12 mouse cellular contexts compared by ENCODE assay signal in the genomic region with DNA sequence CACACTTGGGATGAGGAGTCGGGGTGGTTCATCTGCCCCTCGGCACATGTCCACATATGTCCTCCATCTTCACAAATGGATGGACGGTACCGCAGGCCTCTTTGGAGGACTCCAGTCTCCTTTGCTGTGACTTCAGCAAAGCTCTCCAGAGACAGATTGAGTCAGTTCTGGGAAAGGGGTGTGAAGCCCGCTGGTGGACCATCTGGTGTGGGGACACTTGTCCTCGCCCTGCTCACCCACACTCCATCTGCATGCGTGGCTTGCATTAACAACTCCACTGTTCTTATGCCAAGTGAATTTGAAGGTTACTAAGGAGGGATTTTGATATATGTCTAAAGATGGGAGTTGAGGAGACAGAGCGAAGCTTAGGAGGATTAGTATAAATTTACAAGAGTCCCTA. TPM values are rescaled to one million over a fixed set of nuclear protein-coding genes. Genes with fewer than 3 reads are reported as not detected.
A peak's percentile ranks its signal among the peaks of the same experiment; 100 is the strongest.
DNase-seq lines count a peak whose midpoint lies in the region; ATAC-seq and TF ChIP-seq lines count a peak whose summit lies in the region.
"Had no signal": no experiment of that assay in that cellular context is flagged by ENCODE, and none has a peak within 500 bp of the region (broad histone marks: within the 10 kb centered on the region; RNA-seq: fewer than 3 reads in every experiment).

No protein-coding gene starts in this region.

- no peaks in the 10 kb centered on the region for H3K4me1 ChIP-seq in hindbrain, postnatal 0 days (ENCODE audit: insufficient read depth, low read length)
- no peaks in the 10 kb centered on the region for H3K4me1 ChIP-seq in hindbrain, embryonic 10.5 days (replicated peaks)

- H3K27me3 ChIP-seq in hindbrain, postnatal 0 days (ENCODE audit: insufficient read depth, low read length), result no peaks in the 10 kb centered on the region
- H3K27me3 ChIP-seq in hindbrain, embryonic 10.5 days (ENCODE audit: insufficient read depth, poor library complexity, severe bottlenecking), result 0 out of 2 replicates have a peak, but pooled peaks cover 3% of the 10 kb centered on the region

- H3K9ac ChIP-seq in hindbrain, postnatal 0 days (replicated peaks; ENCODE audit: low read length), result no peak overlapping the region
- H3K9ac ChIP-seq: liver, postnatal 0 days had no signal

- no peak overlapping the region for H3K4me2 ChIP-seq in hindbrain, postnatal 0 days (ENCODE audit: low read depth, low read length)

- H3K4me3 ChIP-seq in hindbrain, postnatal 0 days (ENCODE audit: low read length), result no peak overlapping the region
- H3K4me3 ChIP-seq in hindbrain, embryonic 10.5 days, result no peak overlapping the region

- ATAC-seq in hindbrain, postnatal 0 days, result no peak
- ATAC-seq: liver, postnatal 0 days had no signal

- no peak for TF ChIP-seq CTCF in hindbrain, postnatal 0 days (IDR thresholded peaks at IDR 0.05; ENCODE audit: low read depth)

- 80% methylated on average over 8 of the region's 8 CpGs for WGBS in hindbrain, postnatal 0 days
- WGBS in hindbrain, embryonic 10.5 days, result 90% methylated on average over 8 of the region's 8 CpGs

- intact Hi-C loops in left cerebral cortex, postnatal 10 days (cut with DNase I), result no loop called here
- intact Hi-C loops in heart, postnatal 36 days (cut with DNase I), result no loop called here

- H3K9me3 ChIP-seq in hindbrain, postnatal 0 days (ENCODE audit: low read length), result no peaks in the 10 kb centered on the region
- no peaks in the 10 kb centered on the region for H3K9me3 ChIP-seq in hindbrain, embryonic 10.5 days

- peak; percentile 35 for DNase-seq in hindbrain, postnatal 0 days (ENCODE audit: low spot score)
- no peak for DNase-seq in hindbrain, embryonic 10.5 days (ENCODE audit: low spot score)
- DNase-seq in layer of hippocampus, adult 18-20 months (ENCODE audit: low spot score in 2 of 2), result peak; percentile 82 to 90
- DNase-seq in left cerebral cortex, postnatal 10 days (ENCODE audit: extremely low spot score in 1 of 2, low spot score in 2 of 2), result peak; percentile 43 to 55
- no peak for DNase-seq in embryo, embryonic 9.5 days (ENCODE audit: extremely low spot score)
- no peak for DNase-seq in urinary bladder, postnatal 4 days (ENCODE audit: low spot score in 2 of 2)
- no peak for DNase-seq in heart, postnatal 36 days
- no peak for DNase-seq in retina, embryonic 14.5 days (ENCODE audit: low spot score)
- DNase-seq: adrenal gland, adult 2 months; gastrocnemius, postnatal 25 days; liver, postnatal 0 days; thymus, postnatal 14 days had no signal

- H3K27ac ChIP-seq in hindbrain, postnatal 0 days, result no peak overlapping the region
- H3K27ac ChIP-seq in hindbrain, embryonic 10.5 days, result no peak overlapping the region

- H3K36me3 ChIP-seq in hindbrain, postnatal 0 days (ENCODE audit: insufficient read depth, low read length), result no peaks in the 10 kb centered on the region
- H3K36me3 ChIP-seq in hindbrain, embryonic 10.5 days, result no peaks in the 10 kb centered on the region

RNA-seq across cellular contexts. Expression of gene Smoc2, which starts 31.4 kb away (rescaled TPM):
- 5.9 and 10.4 TPM in 2 replicates for total RNA-seq in hindbrain, postnatal 0 days (2014; rRNA removed)
- polyA plus RNA-seq in hindbrain, postnatal 0 days (2015; fragmentation: Nextera tagmentation; extraction: Ambion mirVana), result 6.3 and 8.6 TPM in 2 replicates
- 3.6 and 7.9 TPM in 2 replicates for polyA plus RNA-seq in hindbrain, embryonic 10.5 days (2016; fragmentation: Nextera tagmentation; extraction: Ambion mirVana)
- total RNA-seq in layer of hippocampus, adult 18-20 months (2021), result 10 to 100 TPM; 30.2 to 31.2 TPM
- 1 to 10 TPM; 5.2 to 5.8 TPM for total RNA-seq in left cerebral cortex, postnatal 10 days (2021)
- 10 to 100 TPM; 46.5 to 54.3 TPM for total RNA-seq in heart, postnatal 36 days (2021)

RNA-seq across cellular contexts. Expression of gene Dact2, which starts 43.8 kb away (rescaled TPM):
- 18.6 and 25.3 TPM in 2 replicates for total RNA-seq in hindbrain, postnatal 0 days (2014; rRNA removed)
- polyA plus RNA-seq in hindbrain, postnatal 0 days (2015; fragmentation: Nextera tagmentation; extraction: Ambion mirVana), result 2.0 and 2.1 TPM in 2 replicates
- 0.33 and 0.46 TPM in 2 replicates for polyA plus RNA-seq in hindbrain, embryonic 10.5 days (2016; fragmentation: Nextera tagmentation; extraction: Ambion mirVana)
- 10 to 100 TPM; 23.5 to 25.1 TPM for total RNA-seq in layer of hippocampus, adult 18-20 months (2021)
- 10 to 100 TPM; 66.0 to 66.5 TPM for total RNA-seq in left cerebral cortex, postnatal 10 days (2021)
- 1 to 10 TPM; 1.0 to 1.7 TPM for total RNA-seq in heart, postnatal 36 days (2021)

Comparison
In these comparisons a context has a peak if more than half of its experiments do, and no peak if none do; other contexts are left out.
1. DNase-seq: peak in hindbrain, postnatal 0 days (single experiment), layer of hippocampus, adult 18-20 months (2 of 2) and left cerebral cortex, postnatal 10 days (2 of 2); none in hindbrain, embryonic 10.5 days (single experiment), embryo, embryonic 9.5 days (single experiment), urinary bladder, postnatal 4 days (0 of 2), heart, postnatal 36 days (0 of 2) and retina, embryonic 14.5 days (single experiment).